Mouse (Mus musculus) midbrain, postnatal 0 days (tissue): ENCODE measurements at regions not wholly inside any gene's neighbourhood (a gene's known extent, or its start where the extent isn't known, plus 50 kb on each side); places are given as distances from the start of the nearest gene placed in this dataset.
A peak's percentile ranks its signal among the peaks of the same experiment; 100 is the strongest.

Experiments
- ATAC-seq: fragments of 200-750 bp; cut with Nextera tagmentation; 2 replicates; pipeline ENCODE4 v1.8.0; 2017; ENCODE audit warnings: moderate number of reproducible peaks, mild to moderate bottlenecking, moderate TSS enrichment, moderate library complexity; ENCODE audit not compliant: low FRiP score
- DNase-seq: peaks from one replicate; pipeline ENCODE4 v3.0.0-alpha.2; 2015; ENCODE audit warnings: low spot score
- H3K27ac ChIP-seq: fragments of 300-500 bp; sonication (generic); 2 replicates; pipeline ENCODE4 v1.5.1; 2014; ENCODE audit warnings: low read depth, mild to moderate bottlenecking, low read length, mixed read lengths
- H3K27me3 ChIP-seq: fragments of 300-500 bp; sonication (generic); 2 replicates; pipeline ENCODE4 v1.6.1; 2014; ENCODE audit warnings: low read length, control low read depth, mixed read lengths; ENCODE audit not compliant: insufficient read depth
- H3K36me3 ChIP-seq: fragments of 300-500 bp; sonication (generic); 2 replicates; pipeline ENCODE4 v1.6.1; 2014; ENCODE audit warnings: low read length, control low read depth, mixed read lengths; ENCODE audit not compliant: insufficient read depth
- H3K4me1 ChIP-seq: fragments of 300-500 bp; sonication (generic); 2 replicates; pipeline ENCODE4 v1.6.1; 2014; ENCODE audit warnings: mild to moderate bottlenecking, control low read depth, antibody characterized with exemption, low read length, mixed read lengths; ENCODE audit not compliant: insufficient read depth
- H3K4me2 ChIP-seq: fragments of 300-500 bp; sonication (generic); 2 replicates; pipeline ENCODE4 v1.6.1; 2014; ENCODE audit warnings: low read depth, mild to moderate bottlenecking, low read length, mixed read lengths; ENCODE audit not compliant: poor library complexity, severe bottlenecking
- H3K4me3 ChIP-seq: fragments of 300-500 bp; sonication (generic); 2 replicates; pipeline ENCODE4 v1.5.1; 2014; ENCODE audit warnings: low read depth, mild to moderate bottlenecking, low read length, moderate library complexity
- H3K9ac ChIP-seq: fragments of 300-500 bp; sonication (generic); replicated peaks from 2 replicates; pipeline ENCODE4 v1.6.1; 2014; ENCODE audit warnings: mild to moderate bottlenecking, low read length, moderate library complexity, mixed read lengths; ENCODE audit not compliant: poor library complexity, severe bottlenecking
- H3K9me3 ChIP-seq: fragments of 300-500 bp; sonication (generic); 2 replicates; pipeline ENCODE4 v1.6.1; 2016; ENCODE audit warnings: low read length, control low read depth
- CTCF ChIP-seq: IDR thresholded peaks from 2 replicates; pipeline ENCODE4 v1.5.1; 2016; ENCODE audit warnings: antibody characterized with exemption, mild to moderate bottlenecking
- WGBS: fragments of 180-500 bp; shearing (Covaris S2); extraction: QIAGEN DNeasy Blood & Tissue Kit; methylation state at CpG from one replicate; pipeline ENCODE4 v1.1.7; 2014; 5-methylcytosine and 5-hydroxymethylcytosine counted together

DNA sequence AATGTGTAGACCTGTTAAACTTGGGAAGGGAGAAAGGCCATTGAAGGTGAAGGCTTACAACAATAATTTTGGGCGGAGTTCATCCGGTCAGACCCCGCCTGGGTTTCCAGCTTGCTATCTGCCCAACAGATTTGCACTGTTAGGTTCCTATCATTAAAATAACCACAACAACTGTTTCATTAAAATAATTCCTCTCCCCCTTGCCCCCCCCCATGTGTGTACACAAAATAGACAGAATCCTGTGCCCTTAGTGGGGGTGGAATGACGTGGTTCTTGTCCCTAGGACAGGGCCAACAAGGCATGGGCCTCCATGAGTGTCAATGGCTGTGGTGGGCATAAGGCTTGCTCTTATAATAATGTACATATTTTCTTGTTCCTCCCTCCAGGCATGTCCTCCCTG is 65.6 kb upstream of the Ccn6 start:
- Histone ChIP-seq H3K27me3 (no peaks in the 10 kb centered on the region), H3K4me1 (peaks cover 3% of the 10 kb centered on the region; the same call in 1 of the 2 replicates), H3K27ac (no peak overlapping the region), H3K4me3 (no peak overlapping the region), H3K36me3 (no peaks in the 10 kb centered on the region), H3K9ac (no peak overlapping the region), H3K4me2 (no peak overlapping the region), H3K9me3 (no peaks in the 10 kb centered on the region)
- no peak for TF ChIP-seq CTCF
- ATAC-seq (no peak), DNase-seq (no peak)
- 95% methylated on average over 4 of the region's 4 CpGs for WGBS

DNA sequence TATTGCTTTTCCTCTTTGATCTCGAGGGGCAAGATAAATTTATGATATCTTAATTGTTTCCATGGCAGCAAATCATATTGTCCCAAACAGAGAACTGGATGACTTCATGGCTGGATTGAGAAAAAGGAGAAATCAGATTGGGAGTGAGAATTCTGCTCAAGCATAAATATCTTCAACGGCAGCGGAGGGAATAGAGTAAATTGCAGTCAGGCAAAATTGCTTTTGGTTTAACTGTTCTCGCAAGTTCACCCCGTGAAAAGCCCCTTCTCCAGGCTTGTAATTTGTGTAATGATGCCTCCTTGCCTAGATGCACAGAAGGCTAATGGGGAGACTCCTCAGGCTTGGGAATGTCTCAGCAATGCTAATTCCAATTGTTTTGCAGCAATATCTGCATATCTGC is 64.4 kb upstream of the Ccn6 start:
- Histone ChIP-seq H3K27ac (no peak overlapping the region), H3K9ac (no peak overlapping the region), H3K4me3 (no peak overlapping the region), H3K4me1 (peaks cover 3% of the 10 kb centered on the region; the same call in 1 of the 2 replicates), H3K4me2 (peak overlapping the region; percentile 23), H3K36me3 (no peaks in the 10 kb centered on the region), H3K27me3 (no peaks in the 10 kb centered on the region), H3K9me3 (no peaks in the 10 kb centered on the region)
- TF ChIP-seq CTCF, result no peak
- WGBS, result 35% methylated on average over 5 of the region's 5 CpGs
- ATAC-seq (no peak), DNase-seq (peak; percentile 61)

DNA sequence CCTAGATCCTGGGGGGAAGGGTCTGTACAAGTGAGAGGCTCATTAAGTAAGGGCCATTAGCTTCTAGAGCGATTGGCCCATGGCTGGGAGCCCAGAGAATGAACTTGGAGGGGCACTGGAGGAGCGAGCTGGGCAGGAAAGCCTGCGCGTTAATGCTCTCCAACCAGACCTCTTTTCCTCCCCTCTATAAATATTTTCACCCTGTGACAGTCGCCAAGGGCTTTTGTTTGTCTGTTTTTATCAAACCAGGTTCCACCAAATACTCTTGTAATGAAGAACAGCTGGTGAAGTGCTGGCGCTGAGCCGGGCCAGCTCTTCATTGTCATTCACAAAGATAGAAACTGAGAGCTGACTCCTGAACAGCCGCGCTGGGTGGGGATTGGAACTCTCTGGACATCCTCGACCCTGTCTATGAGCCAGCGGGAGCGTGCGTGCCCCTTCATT is 63.9 kb upstream of the Ccn6 start:
- Histone ChIP-seq H3K9ac (no peak overlapping the region), H3K4me1 (peaks cover 3% of the 10 kb centered on the region; the same call in 1 of the 2 replicates), H3K4me2 (peak overlapping the region; percentile 23), H3K36me3 (no peaks in the 10 kb centered on the region), H3K27me3 (no peaks in the 10 kb centered on the region), H3K4me3 (0 out of 2 replicates have a peak overlapping the region, but pooled peaks have one; percentile 2), H3K27ac (no peak overlapping the region), H3K9me3 (no peaks in the 10 kb centered on the region)
- no peak for TF ChIP-seq CTCF
- ATAC-seq (0 out of 2 replicates have a peak, but pooled peaks have one; percentile 41), DNase-seq (peak; percentile 71)
- 26% methylated on average over 13 of the region's 13 CpGs for WGBS

DNA sequence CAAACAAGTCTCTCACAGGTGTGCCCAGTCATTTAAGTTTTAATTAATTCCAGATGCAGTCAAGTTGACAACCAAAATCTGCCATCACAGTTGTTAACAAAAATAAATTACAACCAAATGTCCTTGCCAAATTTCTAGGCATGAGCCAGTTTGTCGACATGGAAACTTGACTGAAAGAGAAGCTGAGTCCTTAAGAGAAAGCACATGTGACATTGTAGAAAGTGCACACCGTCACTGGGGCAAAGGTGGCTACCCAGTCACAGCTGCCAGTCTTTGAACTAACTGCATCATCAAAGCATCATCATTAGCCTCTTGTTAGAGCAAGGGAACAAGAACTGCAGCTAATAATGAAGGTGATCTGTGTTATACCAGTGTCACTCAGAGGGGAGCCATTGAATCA is 62.9 kb upstream of the Ccn6 start:
- TF ChIP-seq CTCF, result no peak
- no peak overlapping the region for H3K4me3 ChIP-seq
- no peak for DNase-seq
- 72% methylated on average over 2 of the region's 2 CpGs for WGBS
- ATAC-seq, result no peak
- H3K9ac ChIP-seq, result no peak overlapping the region
- H3K27me3 ChIP-seq, result no peaks in the 10 kb centered on the region
- H3K4me1 ChIP-seq, result peaks cover 3% of the 10 kb centered on the region; the same call in 1 of the 2 replicates
- no peak overlapping the region for H3K27ac ChIP-seq
- H3K4me2 ChIP-seq, result no peak overlapping the region
- no peaks in the 10 kb centered on the region for H3K9me3 ChIP-seq
- H3K36me3 ChIP-seq, result no peaks in the 10 kb centered on the region

DNA sequence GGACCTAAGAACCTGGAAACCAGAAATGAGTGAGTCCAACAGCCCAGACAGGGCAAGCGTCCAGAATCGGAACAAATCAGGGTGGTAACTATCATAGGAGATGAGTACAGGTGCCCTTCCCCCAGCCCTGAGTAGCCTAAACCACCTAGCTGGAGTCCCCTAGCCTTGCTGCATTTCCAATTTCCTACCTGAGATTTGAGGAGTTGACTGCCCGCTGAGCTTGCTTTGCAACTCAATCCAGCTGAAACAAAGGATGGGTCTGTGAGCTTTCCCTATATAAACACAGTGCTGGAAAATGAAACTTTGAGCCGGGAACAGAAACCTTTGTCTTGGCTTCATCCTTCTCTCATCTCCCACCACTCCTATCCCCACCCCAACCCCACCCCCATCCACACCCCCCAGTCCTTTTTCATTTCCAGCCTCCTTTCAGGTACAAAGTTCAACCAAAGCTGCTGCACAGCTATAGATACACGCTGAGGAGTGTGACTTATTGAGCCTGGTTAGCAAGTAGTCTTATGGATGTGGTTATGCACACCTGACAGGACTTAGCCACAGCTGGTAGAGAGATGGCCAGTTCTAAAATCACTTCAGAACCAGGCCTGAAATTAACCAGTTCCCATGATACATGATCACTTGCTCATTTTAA is 61.0 kb upstream of the Ccn6 start:
- H3K36me3 ChIP-seq, result no peaks in the 10 kb centered on the region
- 43% methylated on average over 5 of the region's 5 CpGs for WGBS
- no peak for TF ChIP-seq CTCF
- no peak overlapping the region for H3K4me3 ChIP-seq
- no peak overlapping the region for H3K4me2 ChIP-seq
- H3K9ac ChIP-seq, result no peak overlapping the region
- no peak for DNase-seq
- H3K4me1 ChIP-seq, result peaks cover 3% of the 10 kb centered on the region; the same call in 1 of the 2 replicates
- no peaks in the 10 kb centered on the region for H3K27me3 ChIP-seq
- H3K9me3 ChIP-seq, result no peaks in the 10 kb centered on the region
- no peak for ATAC-seq
- no peak overlapping the region for H3K27ac ChIP-seq

DNA sequence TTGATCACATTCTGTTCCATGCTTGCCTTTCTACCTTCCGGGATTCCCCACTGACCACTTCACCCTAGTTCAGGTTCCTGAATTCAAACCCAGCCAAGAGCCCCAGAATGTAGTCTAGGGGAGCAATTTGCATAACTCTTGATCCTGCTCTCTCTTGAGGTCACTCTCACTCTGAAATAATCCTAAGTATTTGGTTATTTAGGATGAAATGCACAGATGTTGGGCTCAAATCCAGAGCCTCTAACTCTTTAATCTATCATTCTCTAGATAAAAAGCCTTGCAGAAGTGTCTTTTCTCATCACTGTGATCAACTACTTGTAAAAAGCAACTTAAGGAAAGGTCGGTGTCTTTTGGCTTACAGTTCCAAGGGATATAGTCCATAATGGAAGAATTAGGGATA is 57.4 kb upstream of the Ccn6 start:
- no peak overlapping the region for H3K4me2 ChIP-seq
- TF ChIP-seq CTCF, result no peak
- H3K27ac ChIP-seq, result no peak overlapping the region
- H3K4me3 ChIP-seq, result no peak overlapping the region
- no peak for DNase-seq
- H3K4me1 ChIP-seq, result no peaks in the 10 kb centered on the region
- no peak overlapping the region for H3K9ac ChIP-seq
- H3K9me3 ChIP-seq, result no peaks in the 10 kb centered on the region
- no peak for ATAC-seq
- H3K36me3 ChIP-seq, result no peaks in the 10 kb centered on the region
- H3K27me3 ChIP-seq, result no peaks in the 10 kb centered on the region
- 91% methylated on average over 2 of the region's 2 CpGs for WGBS
